Mouse (Mus musculus) lung, embryonic 14.5 days (tissue): ENCODE data around the gene Emid1. TPM values are rescaled to one million over a fixed set of nuclear protein-coding genes. Genes with fewer than 3 reads are reported as not detected.

Source experiments
- ATAC-seq: fragments of 200-750 bp; cut with Nextera tagmentation; 2 replicates; pipeline ENCODE4 v1.8.0; 2017; ENCODE audit warnings: mild to moderate bottlenecking, moderate TSS enrichment, moderate library complexity; ENCODE audit not compliant: insufficient read depth
- DNase-seq: peaks from one replicate; pipeline ENCODE4 v3.0.0-alpha.2; 2015
- H3K27ac ChIP-seq: fragments of 300-500 bp; sonication (generic); 2 replicates; pipeline ENCODE4 v1.5.1; 2014; ENCODE audit warnings: low read depth, mild to moderate bottlenecking, moderate library complexity
- H3K27me3 ChIP-seq: fragments of 300-500 bp; sonication (generic); 2 replicates; pipeline ENCODE4 v1.6.1; 2014; ENCODE audit warnings: low read length, control low read depth; ENCODE audit not compliant: insufficient read depth
- H3K36me3 ChIP-seq: fragments of 300-500 bp; sonication (generic); 2 replicates; pipeline ENCODE4 v1.6.1; 2014; ENCODE audit warnings: control low read depth; ENCODE audit not compliant: insufficient read depth
- H3K4me1 ChIP-seq: fragments of 300-500 bp; sonication (generic); 2 replicates; pipeline ENCODE4 v1.6.1; 2014; ENCODE audit warnings: antibody characterized with exemption, control low read depth; ENCODE audit not compliant: insufficient read depth
- H3K4me2 ChIP-seq: fragments of 300-500 bp; sonication (generic); 2 replicates; pipeline ENCODE4 v1.6.1; 2014; ENCODE audit warnings: mild to moderate bottlenecking
- H3K4me3 ChIP-seq: fragments of 300-500 bp; sonication (generic); 2 replicates; pipeline ENCODE4 v1.5.1; 2014; ENCODE audit warnings: low read depth, low read length
- H3K9ac ChIP-seq: fragments of 300-500 bp; sonication (generic); 2 replicates; pipeline ENCODE4 v1.6.1; 2014
- H3K9me3 ChIP-seq: fragments of 300-500 bp; sonication (generic); 2 replicates; pipeline ENCODE4 v1.6.1; 2016; ENCODE audit warnings: low read depth, low read length, control low read depth
- CTCF ChIP-seq: IDR thresholded peaks from 2 replicates; pipeline ENCODE4 v1.5.1; 2016; ENCODE audit warnings: antibody characterized with exemption, low read depth
- WGBS: fragments of 180-500 bp; shearing (Covaris S2); extraction: QIAGEN DNeasy Blood & Tissue Kit; methylation state at CpG from one replicate; pipeline ENCODE4 v1.1.7; 2014; 5-methylcytosine and 5-hydroxymethylcytosine counted together
- polyA plus RNA-seq: library from polyadenylated mRNA; unstranded; fragments of >200 nt; fragmentation: Nextera tagmentation; extraction: Ambion mirVana; gene quantifications from 2 replicates; pipeline ENCODE4 v1.2.1, GENCODE M21; 2014

The Emid1 gene
- polyA plus RNA-seq, 1 experiment from 2014 or later: 52.1 TPM

- TF ChIP-seq CTCF: no peak
- Histone ChIP-seq H3K4me2 (no peak overlapping the region), H3K4me1 (peaks cover 6% of the 10 kb centered on the region), H3K4me3 (no peak overlapping the region), H3K27ac (no peak overlapping the region; the same call in 1 of the 2 replicates), H3K9ac (no peak overlapping the region), H3K9me3 (no peaks in the 10 kb centered on the region), H3K36me3 (0 out of 2 replicates have a peak, but pooled peaks cover 3% of the 10 kb centered on the region), H3K27me3 (no peaks in the 10 kb centered on the region)
- 48% methylated on average over 9 of the region's 9 CpGs for WGBS
- ATAC-seq (no peak), DNase-seq (peak; percentile 31)
Measured at GRCm38 (mm10) chr11:5189239-5189933, 37.3 kb upstream of the Emid1 start.

GRCm38 (mm10) chr11:5188170-5188569, 36.1 kb upstream of the Emid1 start:
- TF ChIP-seq CTCF: no peak
- H3K4me2 ChIP-seq: no peak overlapping the region
- H3K27ac ChIP-seq: no peak overlapping the region
- H3K9me3 ChIP-seq: no peaks in the 10 kb centered on the region
- no peaks in the 10 kb centered on the region for H3K27me3 ChIP-seq
- 0 out of 2 replicates have a peak, but pooled peaks cover 3% of the 10 kb centered on the region for H3K36me3 ChIP-seq
- ATAC-seq: no peak
- no peak overlapping the region for H3K9ac ChIP-seq
- no peak for DNase-seq
- peaks cover 10% of the 10 kb centered on the region for H3K4me1 ChIP-seq
- WGBS: 87% methylated on average over 4 of the region's 4 CpGs
- no peak overlapping the region for H3K4me3 ChIP-seq

GRCm38 (mm10) chr11:5184832-5185231, 32.8 kb upstream of the Emid1 start:
- no peak for TF ChIP-seq CTCF
- Histone ChIP-seq H3K9me3 (no peaks in the 10 kb centered on the region), H3K9ac (no peak overlapping the region), H3K4me1 (peaks cover 4% of the 10 kb centered on the region; the same call in 1 of the 2 replicates), H3K27me3 (no peaks in the 10 kb centered on the region), H3K36me3 (no peaks in the 10 kb centered on the region), H3K27ac (no peak overlapping the region), H3K4me3 (no peak overlapping the region), H3K4me2 (no peak overlapping the region)
- no peak for DNase-seq
- 89% methylated on average over 9 of the region's 9 CpGs for WGBS
- no peak for ATAC-seq

- Histone ChIP-seq H3K9me3 (no peaks in the 10 kb centered on the region), H3K27ac (no peak overlapping the region), H3K9ac (no peak overlapping the region), H3K4me3 (no peak overlapping the region), H3K36me3 (no peaks in the 10 kb centered on the region), H3K27me3 (no peaks in the 10 kb centered on the region), H3K4me2 (no peak overlapping the region), H3K4me1 (peaks cover 4% of the 10 kb centered on the region; the same call in 1 of the 2 replicates)
- WGBS: 31% methylated on average over 9 of the region's 9 CpGs
- ATAC-seq: peak; percentile 22; the same call in 1 of the 2 replicates
- no peak for DNase-seq
- no peak for TF ChIP-seq CTCF
Measured at GRCm38 (mm10) chr11:5184250-5184649, 32.2 kb upstream of the Emid1 start.

GRCm38 (mm10) chr11:5182870-5183269, 30.8 kb upstream of the Emid1 start:
- Histone ChIP-seq H3K4me1 (peaks cover 4% of the 10 kb centered on the region; the same call in 1 of the 2 replicates), H3K9ac (no peak overlapping the region), H3K4me2 (no peak overlapping the region), H3K36me3 (no peaks in the 10 kb centered on the region), H3K27me3 (no peaks in the 10 kb centered on the region), H3K4me3 (no peak overlapping the region), H3K27ac (no peak overlapping the region), H3K9me3 (no peaks in the 10 kb centered on the region)
- 68% methylated on average over 4 of the region's 4 CpGs for WGBS
- ATAC-seq (no peak), DNase-seq (no peak)
- no peak for TF ChIP-seq CTCF

GRCm38 (mm10) chr11:5181850-5182404, 29.9 kb upstream of the Emid1 start:
- Histone ChIP-seq H3K9ac (no peak overlapping the region), H3K4me2 (no peak overlapping the region), H3K9me3 (no peaks in the 10 kb centered on the region), H3K4me3 (no peak overlapping the region), H3K36me3 (no peaks in the 10 kb centered on the region), H3K27me3 (no peaks in the 10 kb centered on the region), H3K4me1 (peaks cover 4% of the 10 kb centered on the region; the same call in 1 of the 2 replicates), H3K27ac (peak overlapping the region; percentile 70; the same call in 1 of the 2 replicates)
- WGBS: 12% methylated on average over 13 of the region's 13 CpGs
- TF ChIP-seq CTCF: peak; percentile 100
- DNase-seq (peak; percentile 89), ATAC-seq (no peak)

- H3K27ac ChIP-seq: no peak overlapping the region
- WGBS: 38% methylated on average over 8 of the region's 8 CpGs
- no peak for DNase-seq
- no peaks in the 10 kb centered on the region for H3K36me3 ChIP-seq
- no peak overlapping the region for H3K4me3 ChIP-seq
- H3K9me3 ChIP-seq: no peaks in the 10 kb centered on the region
- H3K27me3 ChIP-seq: no peaks in the 10 kb centered on the region
- no peak for TF ChIP-seq CTCF
- no peak for ATAC-seq
- no peak overlapping the region for H3K9ac ChIP-seq
- peaks cover 4% of the 10 kb centered on the region; the same call in 1 of the 2 replicates for H3K4me1 ChIP-seq
- no peak overlapping the region for H3K4me2 ChIP-seq
Measured at GRCm38 (mm10) chr11:5179391-5179790, 27.3 kb upstream of the Emid1 start.
